Mouse (Mus musculus) cerebellum, adult 9-10 months (tissue): ENCODE data around the gene Zfp558.
"Not testable (repeated sequence)": the region's sequence is repeated elsewhere in the genome, so short reads cannot be mapped to it uniquely, and the experiment has no call there.

Source experiments
- DNase-seq: peaks from one replicate; pipeline ENCODE4 v3.0.0; 2022

Gene Zfp558

DNA sequence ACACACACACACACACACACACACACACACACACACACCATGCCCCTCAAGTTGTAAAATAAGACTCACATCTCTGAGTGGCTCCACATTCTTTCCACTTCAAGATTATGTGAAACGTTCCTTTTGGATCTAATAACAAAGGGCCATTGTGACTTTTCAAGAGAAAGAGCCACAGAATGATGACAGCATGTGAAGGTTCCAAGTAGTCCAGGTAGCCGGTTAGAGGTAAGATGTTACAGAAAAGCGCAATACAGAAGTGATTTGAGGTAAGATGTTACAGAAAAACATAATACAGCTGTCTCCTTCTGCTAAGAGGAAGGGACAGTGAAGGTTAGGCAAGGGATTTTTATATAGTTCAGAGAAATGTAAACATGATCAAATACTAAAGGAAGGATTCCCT, at the start of gene Zfp558, which contains the start of gene Mbd3l1:
Gene Zfp558 (minus strand): TSS at position 101 of the 400 bp plus-strand sequence.
Gene Mbd3l1 (plus strand): TSS at position 192 of the 400 bp plus-strand sequence.
- no peak for DNase-seq

DNA sequence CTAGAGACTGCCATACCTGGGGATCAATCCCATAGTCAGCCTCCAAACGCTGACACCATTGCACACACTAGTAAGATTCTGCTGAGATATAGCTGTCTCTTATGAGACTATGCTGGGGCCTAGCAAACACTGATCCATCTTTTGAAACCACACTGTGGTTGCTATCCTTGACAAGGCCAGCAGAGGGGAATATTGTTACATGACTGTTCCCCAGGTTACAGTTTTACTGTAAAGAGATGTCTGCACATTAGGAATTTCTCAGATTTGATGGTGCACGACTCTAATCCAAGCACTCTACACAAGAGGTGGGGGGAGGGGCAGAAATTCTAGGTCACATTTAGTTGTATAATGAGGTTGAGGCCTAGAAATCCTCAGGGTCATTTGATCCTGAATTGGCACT, 30.0 kb upstream of the Zfp558 start:
- no peak for DNase-seq

DNA sequence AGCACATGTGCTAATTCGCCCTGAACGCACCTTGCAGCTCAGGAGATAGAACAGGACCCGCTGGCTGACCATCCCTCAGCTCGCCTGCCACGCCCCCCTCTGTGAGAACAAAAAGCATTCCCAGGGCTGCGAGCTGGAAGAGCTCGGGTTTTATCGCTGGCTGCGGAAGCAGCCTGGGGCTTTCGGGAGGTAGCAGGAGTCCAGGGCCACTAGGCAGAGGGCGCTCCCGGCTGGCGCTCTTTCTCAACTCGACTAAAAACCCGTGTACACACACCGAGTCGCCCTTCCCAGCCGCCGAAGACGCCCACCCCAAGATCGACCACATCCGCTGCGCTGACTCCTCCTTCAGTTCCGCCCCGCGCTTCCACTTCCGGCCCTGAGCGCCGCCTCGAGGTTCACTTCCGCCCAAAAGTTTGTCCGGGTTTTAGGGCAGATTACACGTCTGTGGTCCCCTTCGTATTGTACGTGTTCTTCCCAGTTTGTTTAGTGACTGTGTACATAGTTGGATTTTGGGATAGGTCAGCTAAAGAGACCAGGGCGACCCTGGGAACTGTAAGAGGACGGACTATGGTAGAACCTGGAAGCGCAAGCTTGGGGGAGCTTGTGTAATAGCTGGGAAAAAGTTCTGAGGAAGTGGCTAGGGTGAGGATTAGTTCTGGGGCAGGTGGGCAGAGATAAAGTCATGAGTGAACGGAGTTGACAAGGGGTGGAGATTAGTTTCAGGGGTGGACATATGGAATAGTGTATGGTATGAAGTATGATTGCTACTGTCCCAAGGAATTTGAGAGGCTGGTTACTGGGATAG, 4.5 kb downstream of the Zfp558 start:
- DNase-seq: peak; percentile 33

DNA sequence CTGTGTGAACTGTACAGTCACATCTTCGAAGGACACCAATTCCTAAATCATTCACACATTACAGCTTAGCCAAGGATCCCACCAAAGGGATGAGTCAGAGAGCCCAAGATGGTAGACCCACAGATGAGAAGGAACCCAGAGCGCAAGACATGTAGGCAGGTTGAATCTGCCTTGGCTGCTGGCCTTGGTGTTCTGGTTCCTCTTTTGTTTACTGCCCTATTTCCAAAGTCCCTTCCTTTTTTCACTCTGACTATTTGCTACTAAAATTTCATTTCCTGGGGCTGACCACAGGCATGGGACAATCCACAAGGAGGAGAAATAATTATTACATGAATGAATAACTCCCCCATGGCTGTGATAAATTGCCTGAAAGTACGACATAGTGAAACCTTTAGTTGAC, 10.1 kb downstream of the Zfp558 start:
- DNase-seq: no peak

DNA sequence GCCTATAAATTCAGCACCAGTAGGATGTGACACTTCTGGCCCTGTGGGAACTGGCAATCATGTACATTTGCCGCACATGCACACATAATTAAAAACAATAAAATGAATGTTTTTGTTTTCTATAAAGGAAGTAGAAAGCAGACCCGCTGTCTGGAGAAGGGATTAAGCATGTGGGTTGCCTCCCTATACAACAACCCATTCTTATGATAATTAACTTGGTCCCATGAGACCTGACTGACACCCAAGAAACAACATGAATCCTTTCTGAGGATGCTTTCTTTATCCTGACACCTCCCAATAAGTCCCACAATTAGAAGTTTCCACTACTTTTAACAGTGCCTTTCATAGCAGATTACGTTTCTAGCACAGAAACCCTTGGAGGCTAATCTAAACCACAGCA, 10.7 kb downstream of the Zfp558 start:
- no peak for DNase-seq

DNA sequence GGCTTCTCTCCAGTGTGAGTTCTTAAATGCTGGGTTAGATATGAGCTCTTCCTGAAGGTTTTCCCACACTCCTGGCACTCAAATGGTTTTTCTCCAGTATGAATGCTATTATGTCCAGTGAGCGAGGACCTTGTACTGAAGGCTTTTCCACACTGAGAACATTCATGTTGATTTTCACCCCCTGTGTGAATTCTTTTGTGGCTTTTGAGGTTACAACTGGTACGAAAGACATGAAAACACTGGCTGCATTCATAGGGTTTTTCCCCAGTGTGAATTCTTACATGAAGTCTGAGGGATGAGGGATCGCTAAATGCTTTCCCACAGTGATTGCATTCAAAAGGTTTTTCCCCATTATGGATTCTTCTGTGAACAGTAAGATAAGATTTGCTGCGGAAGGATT, 21.5 kb downstream of the Zfp558 start:
- DNase-seq: no peak

DNA sequence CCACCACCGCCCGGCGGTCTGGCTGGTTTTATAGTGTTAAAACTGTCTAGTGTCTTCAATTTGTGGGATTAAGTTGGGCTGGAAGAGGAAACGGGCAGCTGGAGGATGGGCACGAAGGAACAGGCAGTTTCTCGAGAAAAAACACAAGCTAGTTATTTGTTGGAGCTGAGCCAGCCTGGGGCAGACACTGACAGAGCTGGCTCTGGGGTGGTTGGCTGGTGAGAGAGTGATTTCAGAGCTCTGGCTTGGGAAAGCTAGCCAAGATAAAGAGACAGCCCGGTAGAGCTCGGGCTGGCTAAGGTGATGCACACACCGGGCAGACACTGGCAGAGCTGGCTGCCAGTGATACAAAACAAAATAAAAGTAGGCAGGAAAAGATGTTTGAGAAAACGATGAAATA, 46.4 kb downstream of the Zfp558 start:
- DNase-seq: no peak

DNA sequence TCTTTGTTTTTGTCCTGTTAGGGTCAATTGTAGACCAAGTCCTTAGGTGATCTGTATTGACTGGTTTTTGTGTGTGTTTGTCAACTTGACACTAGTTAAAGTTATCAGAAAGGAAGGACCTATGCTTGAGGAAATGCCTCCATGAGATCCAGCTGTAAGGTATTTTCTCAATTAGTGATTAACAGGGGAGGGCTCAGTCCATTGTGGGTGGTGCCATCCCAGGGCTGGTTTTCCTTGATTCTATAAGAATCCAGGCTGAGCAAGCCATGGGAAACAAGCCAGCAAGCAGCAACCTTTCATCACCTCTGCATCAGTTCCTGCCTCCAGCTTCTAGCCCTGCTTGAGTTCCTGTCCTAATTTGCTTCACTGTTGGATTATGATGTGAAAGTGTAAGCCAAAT, 47.7 kb downstream of the Zfp558 start, which contains the start of gene Mbd3l2:
Gene Mbd3l2 (plus strand): TSS at position 301 of the 400 bp plus-strand sequence.
- DNase-seq: no peak

DNA sequence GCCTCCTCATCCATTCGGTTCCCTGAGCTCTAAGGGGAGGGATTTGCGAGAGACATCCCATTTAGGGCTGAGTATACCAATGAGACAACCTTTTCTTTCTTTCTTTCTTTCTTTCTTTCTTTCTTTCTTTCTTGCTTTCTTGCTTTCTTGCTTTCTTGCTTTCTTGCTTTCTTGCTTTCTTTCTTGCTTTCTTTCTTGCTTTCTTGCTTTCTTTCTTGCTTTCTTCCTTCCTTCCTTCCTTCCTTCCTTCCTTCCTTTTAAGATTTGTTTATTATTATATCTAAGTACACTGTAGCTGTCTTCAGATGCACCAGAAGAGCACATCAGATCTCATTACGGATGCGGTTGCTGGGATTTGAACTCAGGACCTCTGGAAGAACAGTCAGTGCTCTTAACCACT, 65.7 kb downstream of the Zfp558 start:
- not testable (repeated sequence) for DNase-seq
